Mouse (Mus musculus) brain, embryonic 14.5 days (tissue): ENCODE data around the gene Ltc4s.

ENCODE experiments used
- CTCF ChIP-seq: fragments of 200-500 bp; IDR thresholded peaks from 2 replicates; pipeline ENCODE4 v1.5.1; 2012; ENCODE audit warnings: inconsistent platforms, mild to moderate bottlenecking, moderate library complexity, borderline replicate concordance; ENCODE audit not compliant: insufficient read depth, insufficient read length; ENCODE audit errors: extremely low read depth
- POLR2A ChIP-seq: fragments of 200-500 bp; IDR thresholded peaks from 2 replicates; pipeline ENCODE4 v1.6.1; 2012; ENCODE audit warnings: mild to moderate bottlenecking, inconsistent platforms, borderline replicate concordance; ENCODE audit not compliant: poor library complexity, insufficient read depth, insufficient read length, severe bottlenecking; ENCODE audit errors: extremely low read depth

DNA sequence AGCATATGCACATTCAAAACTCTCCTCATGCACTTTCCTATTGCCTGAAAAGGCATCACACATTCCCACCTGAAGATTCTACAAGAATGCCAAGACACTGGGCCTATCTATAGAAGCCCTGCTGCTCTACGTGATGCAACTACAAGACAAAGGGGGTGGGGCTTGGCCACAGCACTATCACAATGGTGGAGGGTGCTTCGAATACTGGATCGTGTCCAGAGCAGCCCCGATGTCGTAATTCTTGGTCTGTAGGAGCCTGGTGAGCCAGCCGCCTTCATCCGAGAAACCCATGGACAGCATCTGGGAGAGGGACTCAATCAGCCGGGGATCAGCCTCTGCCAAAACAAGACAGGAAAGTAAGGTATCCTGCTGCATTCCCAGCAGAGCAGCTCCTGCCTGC is 37.8 kb downstream of the Ltc4s start:
- no peak for TF ChIP-seq CTCF
- TF ChIP-seq POLR2A = no peak
